Mouse (Mus musculus) granulocyte monocyte progenitor cell, adult 5-6 weeks (primary cell): Measurements from ENCODE around the gene Psmc1. TPM values are rescaled to one million over a fixed set of nuclear protein-coding genes. Genes with fewer than 3 reads are reported as not detected.

Source experiments
- ATAC-seq: replicated peaks from 2 replicates; pipeline ENCODE4 v1.8.0; 2016; ENCODE audit warnings: mild to moderate bottlenecking, moderate TSS enrichment, inconsistent platforms; ENCODE audit not compliant: poor library complexity, severe bottlenecking
- total RNA-seq, 2 experiments: library from RNA; stranded (forward) in 1 of 2; stranded (reverse) in 1 of 2; fragments of 200-712, 200-1000 nt in 1 of 2; fragments of >200 nt in 1 of 2; fragmentation: Nextera tagmentation in 1 of 2; gene quantifications; 2 replicates each; pipeline ENCODE4 v1.2.3; 2014 to 2017

Psmc1 gene
- total RNA-seq, 2 experiments from 2014 or later, result 202 to 241 TPM

GRCm38 (mm10) chr12:100122921-100123381 lies 13.0 kb downstream of the Psmc1 start:
- ATAC-seq, result no peak

GRCm38 (mm10) chr12:100123476-100123875 lies 13.5 kb downstream of the Psmc1 start:
- no peak for ATAC-seq

GRCm38 (mm10) chr12:100124913-100125798 lies 15.2 kb downstream of the Psmc1 start:
- ATAC-seq, result peak; percentile 41; the same call in 1 of the 2 replicates

- no peak for ATAC-seq
Measured at GRCm38 (mm10) chr12:100126968-100127865, 17.3 kb downstream of the Psmc1 start.

GRCm38 (mm10) chr12:100127866-100128480 lies 18.0 kb downstream of the Psmc1 start:
- no peak for ATAC-seq

- ATAC-seq, result no peak
Measured at GRCm38 (mm10) chr12:100128522-100128921, 18.6 kb downstream of the Psmc1 start.

- ATAC-seq, result no peak
Measured at GRCm38 (mm10) chr12:100128961-100129360, 19.0 kb downstream of the Psmc1 start.

- ATAC-seq, result no peak
Measured at GRCm38 (mm10) chr12:100131167-100131566, 21.2 kb downstream of the Psmc1 start.

- peak; percentile 78 for ATAC-seq
Measured at GRCm38 (mm10) chr12:100131655-100132054, 21.7 kb downstream of the Psmc1 start.

GRCm38 (mm10) chr12:100134395-100134936 lies 24.5 kb downstream of the Psmc1 start:
- no peak for ATAC-seq

GRCm38 (mm10) chr12:100135117-100135516 lies 25.2 kb downstream of the Psmc1 start:
- ATAC-seq, result no peak

GRCm38 (mm10) chr12:100142848-100143523 lies 33.0 kb downstream of the Psmc1 start:
- no peak for ATAC-seq

- ATAC-seq, result no peak
Measured at GRCm38 (mm10) chr12:100143737-100144136, 33.8 kb downstream of the Psmc1 start.

- ATAC-seq, result no peak
Measured at GRCm38 (mm10) chr12:100144269-100144668, 34.3 kb downstream of the Psmc1 start.

- no peak for ATAC-seq
Measured at GRCm38 (mm10) chr12:100152466-100152865, 42.5 kb downstream of the Psmc1 start.

GRCm38 (mm10) chr12:100159261-100159975 lies 49.5 kb downstream of the Psmc1 start, which contains the start of gene Nrde2:
TSS of gene Nrde2 (minus strand) at chr12:100159653.
- peak; percentile 100 for ATAC-seq

GRCm38 (mm10) chr12:100164991-100165500 lies 55.1 kb downstream of the Psmc1 start:
- no peak for ATAC-seq

- peak; percentile 41; the same call in 1 of the 2 replicates for ATAC-seq
Measured at GRCm38 (mm10) chr12:100166177-100166576, 56.2 kb downstream of the Psmc1 start.

GRCm38 (mm10) chr12:100166939-100167338 lies 57.0 kb downstream of the Psmc1 start:
- ATAC-seq, result no peak
